Comparison of ENCODE assay signal across 12 mouse cellular contexts in genomic region chr11:60164450-60164849, GRCm38 (mm10). TPM values are rescaled to one million over a fixed set of nuclear protein-coding genes. Genes with fewer than 3 reads are reported as not detected.
DNase-seq lines count a peak whose midpoint lies in the region; ATAC-seq lines count a peak whose summit lies in the region.
"Had no signal": no experiment of that assay in that cellular context is flagged by ENCODE, and none has a peak within 500 bp of the region (broad histone marks: within the 10 kb centered on the region; RNA-seq: fewer than 3 reads in every experiment).

No protein-coding gene starts in this region.

- no peak overlapping the region for H3K4me3 ChIP-seq in forebrain, embryonic 16.5 days (replicated peaks; ENCODE audit: low read length)
- H3K4me3 ChIP-seq in forebrain, embryonic 11.5 days (ENCODE audit: low read depth, low read length): no peak overlapping the region
- no peak overlapping the region for H3K4me3 ChIP-seq in hindbrain, embryonic 15.5 days
- no peak overlapping the region for H3K4me3 ChIP-seq in hindbrain, embryonic 16.5 days (ENCODE audit: low read length)
- no peak overlapping the region for H3K4me3 ChIP-seq in lung, embryonic 15.5 days
- H3K4me3 ChIP-seq in stomach, embryonic 15.5 days (replicated peaks): no peak overlapping the region
- H3K4me3 ChIP-seq: erythroblast, embryonic 14.5 days had no signal

- H3K4me1 ChIP-seq in forebrain, embryonic 16.5 days (replicated peaks; ENCODE audit: control insufficient read depth, insufficient read depth, low read length): peaks cover 60% of the 10 kb centered on the region
- peaks cover 13% of the 10 kb centered on the region; the same call in 1 of the 2 replicates for H3K4me1 ChIP-seq in forebrain, embryonic 11.5 days (replicated peaks; ENCODE audit: control insufficient read depth, insufficient read depth, low read length)
- H3K4me1 ChIP-seq in hindbrain, embryonic 15.5 days (replicated peaks): peaks cover 88% of the 10 kb centered on the region
- peaks cover 54% of the 10 kb centered on the region for H3K4me1 ChIP-seq in hindbrain, embryonic 16.5 days (ENCODE audit: control insufficient read depth, insufficient read depth, low read depth, low read length)
- H3K4me1 ChIP-seq in lung, embryonic 15.5 days: peaks cover 72% of the 10 kb centered on the region
- peaks cover 75% of the 10 kb centered on the region for H3K4me1 ChIP-seq in stomach, embryonic 15.5 days

- H3K27me3 ChIP-seq in forebrain, embryonic 16.5 days (replicated peaks; ENCODE audit: control insufficient read depth, insufficient read depth, low read length): no peaks in the 10 kb centered on the region
- no peaks in the 10 kb centered on the region for H3K27me3 ChIP-seq in forebrain, embryonic 11.5 days (ENCODE audit: control insufficient read depth, insufficient read depth, low read length)
- H3K27me3 ChIP-seq in hindbrain, embryonic 15.5 days: no peaks in the 10 kb centered on the region
- no peaks in the 10 kb centered on the region for H3K27me3 ChIP-seq in hindbrain, embryonic 16.5 days (replicated peaks; ENCODE audit: control insufficient read depth, insufficient read depth, low read length)
- no peaks in the 10 kb centered on the region for H3K27me3 ChIP-seq in lung, embryonic 15.5 days
- H3K27me3 ChIP-seq in stomach, embryonic 15.5 days (replicated peaks): no peaks in the 10 kb centered on the region

- H3K9ac ChIP-seq in forebrain, embryonic 16.5 days (replicated peaks; ENCODE audit: low read depth, low read length): no peak overlapping the region
- H3K9ac ChIP-seq in forebrain, embryonic 11.5 days (ENCODE audit: low read length): no peak overlapping the region
- H3K9ac ChIP-seq in hindbrain, embryonic 15.5 days: no peak overlapping the region
- H3K9ac ChIP-seq in hindbrain, embryonic 16.5 days (ENCODE audit: low read depth, low read length): no peak overlapping the region
- H3K9ac ChIP-seq in lung, embryonic 15.5 days: no peak overlapping the region
- no peak overlapping the region for H3K9ac ChIP-seq in stomach, embryonic 15.5 days

- no peaks in the 10 kb centered on the region for H3K9me3 ChIP-seq in forebrain, embryonic 16.5 days (ENCODE audit: control insufficient read depth, low read length)
- H3K9me3 ChIP-seq in forebrain, embryonic 11.5 days (ENCODE audit: control insufficient read depth, low read length): no peaks in the 10 kb centered on the region
- H3K9me3 ChIP-seq in hindbrain, embryonic 15.5 days: no peaks in the 10 kb centered on the region
- no peaks in the 10 kb centered on the region for H3K9me3 ChIP-seq in hindbrain, embryonic 16.5 days (ENCODE audit: control insufficient read depth, low read length)
- H3K9me3 ChIP-seq in lung, embryonic 15.5 days: no peaks in the 10 kb centered on the region
- H3K9me3 ChIP-seq in stomach, embryonic 15.5 days: no peaks in the 10 kb centered on the region

- H3K36me3 ChIP-seq in forebrain, embryonic 16.5 days (ENCODE audit: control insufficient read depth, insufficient read depth): no peaks in the 10 kb centered on the region
- H3K36me3 ChIP-seq in forebrain, embryonic 11.5 days (ENCODE audit: control insufficient read depth, insufficient read depth, low read length): no peaks in the 10 kb centered on the region; the same call in 1 of the 2 replicates
- H3K36me3 ChIP-seq in hindbrain, embryonic 15.5 days: no peaks in the 10 kb centered on the region
- H3K36me3 ChIP-seq in hindbrain, embryonic 16.5 days (ENCODE audit: control insufficient read depth, insufficient read depth, low read length): no peaks in the 10 kb centered on the region
- no peaks in the 10 kb centered on the region; the same call in 1 of the 2 replicates for H3K36me3 ChIP-seq in lung, embryonic 15.5 days
- no peaks in the 10 kb centered on the region for H3K36me3 ChIP-seq in stomach, embryonic 15.5 days

- H3K4me2 ChIP-seq in forebrain, embryonic 16.5 days (ENCODE audit: low read length): no peak overlapping the region
- H3K4me2 ChIP-seq in forebrain, embryonic 11.5 days (ENCODE audit: low read depth, low read length, severe bottlenecking): no peak overlapping the region
- no peak overlapping the region for H3K4me2 ChIP-seq in hindbrain, embryonic 15.5 days
- H3K4me2 ChIP-seq in hindbrain, embryonic 16.5 days (ENCODE audit: low read length): no peak overlapping the region
- H3K4me2 ChIP-seq in lung, embryonic 15.5 days: no peak overlapping the region
- no peak overlapping the region for H3K4me2 ChIP-seq in stomach, embryonic 15.5 days

- DNase-seq in forebrain, embryonic 11.5 days (ENCODE audit: low spot score): no peak
- no peak for DNase-seq in lung, postnatal 14 days
- DNase-seq in adrenal gland, adult 2 months: no peak
- DNase-seq: kidney, adult 9 months; midbrain, embryonic 14.5 days had no signal

- 0 out of 2 replicates have a peak overlapping the region, but pooled peaks have one; percentile 10 for H3K27ac ChIP-seq in forebrain, embryonic 16.5 days (ENCODE audit: low read length)
- H3K27ac ChIP-seq in forebrain, embryonic 11.5 days (ENCODE audit: low read depth, low read length): no peak overlapping the region
- H3K27ac ChIP-seq in hindbrain, embryonic 15.5 days (replicated peaks): 0 out of 2 replicates have a peak overlapping the region, but pooled peaks have one; percentile 14
- H3K27ac ChIP-seq in hindbrain, embryonic 16.5 days (ENCODE audit: low read depth, low read length): no peak overlapping the region
- peak overlapping the region; percentile 21 for H3K27ac ChIP-seq in lung, embryonic 15.5 days
- H3K27ac ChIP-seq in stomach, embryonic 15.5 days: peak overlapping the region; percentile 54
- H3K27ac ChIP-seq: macrophage had no signal

- WGBS in forebrain, embryonic 16.5 days: 76% methylated on average over 6 of the region's 6 CpGs
- WGBS in forebrain, embryonic 11.5 days: 94% methylated on average over 6 of the region's 6 CpGs
- 62% methylated on average over 6 of the region's 6 CpGs for WGBS in hindbrain, embryonic 15.5 days
- WGBS in hindbrain, embryonic 16.5 days: 65% methylated on average over 6 of the region's 6 CpGs
- 48% methylated on average over 6 of the region's 6 CpGs for WGBS in lung, embryonic 15.5 days
- 65% methylated on average over 6 of the region's 6 CpGs for WGBS in stomach, embryonic 15.5 days

- ATAC-seq in forebrain, embryonic 16.5 days: no peak
- no peak for ATAC-seq in forebrain, embryonic 11.5 days (replicated peaks; ENCODE audit: low FRiP score)
- ATAC-seq in hindbrain, embryonic 15.5 days (ENCODE audit: low FRiP score, low read depth): no peak
- no peak for ATAC-seq in hindbrain, embryonic 16.5 days
- no peak for ATAC-seq in lung, embryonic 15.5 days (ENCODE audit: borderline replicate concordance, extremely low read depth, low FRiP score, low TSS enrichment)
- ATAC-seq in stomach, embryonic 15.5 days (ENCODE audit: insufficient read depth, low FRiP score, low read depth): no peak

RNA-seq across cellular contexts. Expression of gene Srebf1, which starts 57.9 kb away (rescaled TPM):
- polyA plus RNA-seq in forebrain, embryonic 16.5 days (2015; fragmentation: Nextera tagmentation; extraction: Ambion mirVana): 41.1 and 46.9 TPM in 2 replicates
- 63.9 and 68.7 TPM in 2 replicates for polyA plus RNA-seq in forebrain, embryonic 11.5 days (2014; fragmentation: Nextera tagmentation; extraction: Ambion mirVana)
- 47.7 and 50.9 TPM in 2 replicates for polyA plus RNA-seq in hindbrain, embryonic 15.5 days (2015; fragmentation: Nextera tagmentation; extraction: Ambion mirVana)
- 42.5 and 44.8 TPM in 2 replicates for polyA plus RNA-seq in hindbrain, embryonic 16.5 days (2015; fragmentation: Nextera tagmentation; extraction: Ambion mirVana)
- polyA plus RNA-seq in lung, embryonic 15.5 days (2015; fragmentation: Nextera tagmentation; extraction: Ambion mirVana): 74.3 and 76.8 TPM in 2 replicates
- 81.5 and 83.5 TPM in 2 replicates for polyA plus RNA-seq in stomach, embryonic 15.5 days (2015; fragmentation: Nextera tagmentation; extraction: Ambion mirVana)
- total RNA-seq in adrenal gland, adult 2 months (2021): 100 to 1,000 TPM; 201 to 250 TPM
- polyA plus RNA-seq in adrenal gland, adult 2 months (2012; rRNA removed): 661 and 745 TPM in 2 replicates

RNA-seq across cellular contexts. Expression of gene Rai1, which starts 59.6 kb away (rescaled TPM):
- polyA plus RNA-seq in forebrain, embryonic 16.5 days (2015; fragmentation: Nextera tagmentation; extraction: Ambion mirVana): 30.2 and 30.3 TPM in 2 replicates
- polyA plus RNA-seq in forebrain, embryonic 11.5 days (2014; fragmentation: Nextera tagmentation; extraction: Ambion mirVana): 28.5 and 36.4 TPM in 2 replicates
- polyA plus RNA-seq in hindbrain, embryonic 15.5 days (2015; fragmentation: Nextera tagmentation; extraction: Ambion mirVana): 32.5 and 33.2 TPM in 2 replicates
- 24.3 and 28.0 TPM in 2 replicates for polyA plus RNA-seq in hindbrain, embryonic 16.5 days (2015; fragmentation: Nextera tagmentation; extraction: Ambion mirVana)
- polyA plus RNA-seq in lung, embryonic 15.5 days (2015; fragmentation: Nextera tagmentation; extraction: Ambion mirVana): 27.9 and 28.2 TPM in 2 replicates
- polyA plus RNA-seq in stomach, embryonic 15.5 days (2015; fragmentation: Nextera tagmentation; extraction: Ambion mirVana): 21.7 and 24.4 TPM in 2 replicates
- total RNA-seq in adrenal gland, adult 2 months (2021): 10 to 100 TPM; 41.4 to 46.7 TPM
- polyA plus RNA-seq in adrenal gland, adult 2 months (2012; rRNA removed): 72.1 and 82.5 TPM in 2 replicates

Comparison
In these comparisons a context has a peak if more than half of its experiments do, and no peak if none do; other contexts are left out.
1. H3K27ac ChIP-seq: peak in forebrain, embryonic 16.5 days (single experiment), hindbrain, embryonic 15.5 days (single experiment), lung, embryonic 15.5 days (single experiment) and stomach, embryonic 15.5 days (single experiment); none in forebrain, embryonic 11.5 days (single experiment) and hindbrain, embryonic 16.5 days (single experiment).